Mouse (Mus musculus) forebrain, embryonic 14.5 days (tissue): Measurements from ENCODE around the gene Rgs12. TPM values are rescaled to one million over a fixed set of nuclear protein-coding genes. Genes with fewer than 3 reads are reported as not detected.

Experiments
- ATAC-seq: fragments of 200-750 bp; cut with Nextera tagmentation; 2 replicates; pipeline ENCODE4 v1.8.0; 2017; ENCODE audit warnings: mild to moderate bottlenecking, moderate library complexity
- DNase-seq: peaks from one replicate; pipeline ENCODE4 v3.0.0-alpha.2; 2015; ENCODE audit warnings: low spot score
- H3K27ac ChIP-seq: fragments of 300-500 bp; sonication (generic); 2 replicates; pipeline ENCODE4 v1.5.1; 2014; ENCODE audit warnings: low read depth, mild to moderate bottlenecking, control low read depth, low read length, moderate library complexity
- H3K27me3 ChIP-seq: fragments of 300-500 bp; sonication (generic); replicated peaks from 2 replicates; pipeline ENCODE4 v1.6.1; 2014; ENCODE audit warnings: low read length, control low read depth, mixed read lengths; ENCODE audit not compliant: control insufficient read depth, insufficient read depth
- H3K36me3 ChIP-seq: fragments of 300-500 bp; sonication (generic); 2 replicates; pipeline ENCODE4 v1.6.1; 2014; ENCODE audit warnings: low read length, control low read depth; ENCODE audit not compliant: control insufficient read depth, insufficient read depth
- H3K4me1 ChIP-seq: fragments of 300-500 bp; sonication (generic); 2 replicates; pipeline ENCODE4 v1.6.1; 2014; ENCODE audit warnings: antibody characterized with exemption, low read length, control low read depth; ENCODE audit not compliant: control insufficient read depth, insufficient read depth
- H3K4me2 ChIP-seq: fragments of 300-500 bp; sonication (generic); 2 replicates; pipeline ENCODE4 v1.6.1; 2014; ENCODE audit warnings: mild to moderate bottlenecking, control low read depth, low read length
- H3K4me3 ChIP-seq: fragments of 300-500 bp; sonication (generic); 2 replicates; pipeline ENCODE4 v1.5.1; 2014; ENCODE audit warnings: low read depth, low read length, control low read depth
- H3K9ac ChIP-seq: fragments of 300-500 bp; sonication (generic); 2 replicates; pipeline ENCODE4 v1.6.1; 2014; ENCODE audit warnings: mild to moderate bottlenecking, low read length, control low read depth, moderate library complexity
- H3K9me3 ChIP-seq: fragments of 300-500 bp; sonication (generic); replicated peaks from 2 replicates; pipeline ENCODE4 v1.6.1; 2016; ENCODE audit warnings: low read length, control low read depth, mixed read lengths; ENCODE audit not compliant: control insufficient read depth
- WGBS: fragments of 180-500 bp; shearing (Covaris S2); extraction: QIAGEN DNeasy Blood & Tissue Kit; methylation state at CpG from one replicate; pipeline ENCODE4 v1.1.7; 2014; 5-methylcytosine and 5-hydroxymethylcytosine counted together
- polyA plus RNA-seq: library from polyadenylated mRNA; unstranded; fragments of >200 nt; fragmentation: Nextera tagmentation; extraction: Ambion mirVana; gene quantifications from 2 replicates; pipeline ENCODE4 v1.2.1, GENCODE M21; 2014

Gene Rgs12
- polyA plus RNA-seq, 1 experiment from 2014 or later, result 37.2 TPM

DNA sequence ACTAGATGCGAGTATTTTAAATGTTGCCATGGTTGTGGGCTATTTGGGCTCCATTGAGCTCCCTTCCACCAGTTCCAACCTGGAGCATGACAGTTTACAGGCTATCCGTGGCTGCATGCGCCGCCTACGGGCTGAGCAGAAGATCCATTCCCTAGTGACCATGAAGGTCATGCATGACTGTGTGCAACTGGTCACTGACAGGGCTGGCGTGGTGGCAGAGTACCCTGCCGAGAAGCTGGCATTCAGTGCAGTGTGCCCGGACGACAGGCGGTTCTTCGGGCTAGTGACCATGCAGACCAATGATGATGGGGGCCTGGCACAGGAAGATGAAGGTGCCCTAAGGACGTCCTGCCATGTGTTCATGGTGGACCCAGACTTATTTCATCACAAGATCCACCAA is 16.3 kb downstream of the Rgs12 start:
- WGBS, result 93% methylated on average over 12 of the region's 12 CpGs
- Histone ChIP-seq H3K36me3 (peaks cover 50% of the 10 kb centered on the region), H3K9ac (no peak overlapping the region), H3K4me1 (no peaks in the 10 kb centered on the region), H3K9me3 (no peaks in the 10 kb centered on the region), H3K4me3 (no peak overlapping the region), H3K27me3 (no peaks in the 10 kb centered on the region), H3K27ac (no peak overlapping the region), H3K4me2 (no peak overlapping the region)
- DNase-seq (no peak), ATAC-seq (no peak)

DNA sequence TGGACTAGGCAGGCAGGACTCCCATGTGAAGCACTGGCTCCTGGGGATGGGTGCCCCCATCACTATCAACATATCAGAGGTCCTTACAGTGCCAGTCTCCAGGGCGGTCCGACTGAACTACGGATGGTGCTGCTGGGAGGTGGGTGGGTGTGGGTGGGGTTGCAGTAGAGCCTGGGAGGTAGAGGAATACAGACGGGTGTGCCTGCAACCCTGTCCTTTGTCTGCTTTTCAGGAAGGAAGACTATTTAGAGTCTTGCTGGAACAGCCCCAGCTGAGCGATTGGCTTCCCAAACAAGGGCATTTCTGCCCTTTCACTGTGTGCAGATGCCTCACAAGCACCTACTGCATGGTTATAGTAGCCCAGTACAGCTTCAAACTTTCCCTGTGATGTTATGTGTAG is 19.1 kb downstream of the Rgs12 start:
- H3K27me3 ChIP-seq, result no peaks in the 10 kb centered on the region
- no peak overlapping the region for H3K27ac ChIP-seq
- no peak for ATAC-seq
- H3K4me3 ChIP-seq, result no peak overlapping the region
- no peak overlapping the region for H3K4me2 ChIP-seq
- H3K36me3 ChIP-seq, result peaks cover 73% of the 10 kb centered on the region
- 80% methylated on average over 5 of the region's 5 CpGs for WGBS
- no peak for DNase-seq
- no peak overlapping the region for H3K9ac ChIP-seq
- H3K4me1 ChIP-seq, result no peaks in the 10 kb centered on the region
- no peaks in the 10 kb centered on the region for H3K9me3 ChIP-seq

DNA sequence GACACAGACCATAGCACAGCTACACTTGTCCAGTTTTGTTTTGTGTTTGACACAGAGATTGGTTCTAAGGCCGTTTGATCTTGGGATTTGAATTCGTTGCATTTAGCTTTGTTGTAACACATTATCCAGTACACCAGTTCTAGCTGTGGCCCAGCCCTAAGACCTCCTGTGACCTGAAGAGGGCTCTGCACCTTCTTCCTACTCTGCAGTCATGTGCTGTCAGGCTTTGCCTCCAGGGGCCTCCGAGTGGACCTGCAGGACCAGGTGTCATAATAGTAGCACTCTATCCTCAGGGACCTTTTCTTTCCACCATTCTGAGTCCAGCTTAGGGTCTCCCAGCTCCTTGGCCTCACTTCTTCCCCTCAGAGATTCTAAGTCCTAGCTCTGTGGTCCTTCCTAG is 23.2 kb downstream of the Rgs12 start:
- no peaks in the 10 kb centered on the region for H3K9me3 ChIP-seq
- WGBS, result 88% methylated on average over 3 of the region's 3 CpGs

DNA sequence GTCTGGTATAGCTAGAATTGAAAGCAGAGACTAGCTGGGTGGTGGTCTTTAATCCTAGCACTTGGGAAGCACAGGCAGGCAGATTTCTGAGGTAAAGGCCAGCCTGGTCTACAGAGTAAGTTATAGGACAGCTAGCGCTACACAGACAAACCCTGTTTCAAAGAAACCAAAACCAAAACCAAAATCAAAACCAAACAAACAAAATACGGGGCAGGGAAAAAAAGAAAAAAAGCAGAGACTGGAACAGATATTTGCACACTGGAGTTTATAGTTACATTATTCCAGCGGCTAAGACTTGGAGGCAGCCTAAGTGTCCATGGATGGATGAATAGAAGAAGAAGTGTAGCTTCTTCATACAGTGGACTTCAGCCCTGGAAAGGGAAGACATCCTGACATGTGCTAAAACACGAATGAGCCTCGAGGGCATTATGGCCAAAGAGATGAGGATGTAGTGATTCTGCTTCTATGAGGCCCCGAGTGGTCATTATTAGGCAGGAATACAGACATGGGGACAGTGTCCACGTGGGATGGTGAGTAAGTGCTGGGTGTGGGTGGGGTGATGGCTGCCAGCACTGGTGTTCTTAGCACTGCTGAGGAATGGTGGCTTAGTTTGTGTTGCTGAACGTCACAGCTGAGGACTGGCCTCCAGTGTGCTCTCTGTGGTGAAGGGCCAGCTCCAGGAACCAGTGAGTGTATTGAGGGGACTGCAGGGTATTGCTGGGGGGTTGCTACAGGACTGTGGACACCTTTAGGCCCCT is 24.5 kb downstream of the Rgs12 start:
- no peaks in the 10 kb centered on the region for H3K27me3 ChIP-seq
- ATAC-seq, result no peak
- no peaks in the 10 kb centered on the region for H3K9me3 ChIP-seq
- no peak overlapping the region for H3K9ac ChIP-seq
- H3K36me3 ChIP-seq, result peaks cover 71% of the 10 kb centered on the region
- H3K4me3 ChIP-seq, result no peak overlapping the region
- no peaks in the 10 kb centered on the region for H3K4me1 ChIP-seq
- no peak for DNase-seq
- H3K4me2 ChIP-seq, result no peak overlapping the region
- 85% methylated on average over 8 of the region's 8 CpGs for WGBS
- no peak overlapping the region for H3K27ac ChIP-seq

More for the DNA sequence above, 23.2 kb downstream of the Rgs12 start:
- Histone ChIP-seq H3K9ac (no peak overlapping the region), H3K4me3 (no peak overlapping the region), H3K36me3 (peaks cover 74% of the 10 kb centered on the region), H3K27ac (no peak overlapping the region), H3K27me3 (no peaks in the 10 kb centered on the region), H3K4me2 (no peak overlapping the region), H3K4me1 (no peaks in the 10 kb centered on the region)
- no peak for DNase-seq
- no peak for ATAC-seq

DNA sequence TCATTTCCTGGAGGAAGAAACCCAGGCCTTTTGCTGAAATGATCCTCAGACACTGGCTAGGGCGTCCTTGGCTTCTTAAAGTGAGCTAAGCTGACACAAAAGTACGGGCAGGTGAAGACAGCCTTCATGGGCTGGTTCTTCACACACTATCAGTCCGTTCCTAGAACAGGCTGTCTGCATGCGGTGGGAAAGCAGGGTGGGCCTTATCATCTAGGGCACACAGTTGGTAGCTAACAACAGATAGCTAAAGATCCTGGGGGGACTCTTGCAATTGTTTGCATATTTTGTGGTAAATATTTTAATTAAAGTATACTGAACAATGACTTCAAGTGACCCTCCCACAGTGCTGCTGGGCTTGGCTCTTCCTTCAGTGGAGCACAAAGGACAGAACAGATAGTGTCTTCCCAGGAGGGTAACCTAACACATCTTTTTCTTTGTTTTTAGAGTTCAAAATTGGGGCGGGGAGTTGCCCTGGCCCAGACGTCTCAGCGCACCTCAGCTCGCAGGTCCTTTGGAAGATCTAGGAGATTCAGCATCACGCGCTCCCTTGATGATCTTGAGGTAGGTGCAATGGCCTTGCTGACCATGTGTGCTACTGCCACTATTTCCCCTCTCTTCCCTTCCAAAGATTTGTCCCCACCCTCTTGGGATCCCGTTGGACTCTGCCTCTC is 25.7 kb downstream of the Rgs12 start:
- no peaks in the 10 kb centered on the region for H3K4me1 ChIP-seq
- no peaks in the 10 kb centered on the region for H3K27me3 ChIP-seq
- ATAC-seq, result no peak
- no peak overlapping the region for H3K4me3 ChIP-seq
- H3K4me2 ChIP-seq, result no peak overlapping the region
- H3K36me3 ChIP-seq, result peaks cover 69% of the 10 kb centered on the region
- 91% methylated on average over 11 of the region's 11 CpGs for WGBS
- DNase-seq, result no peak
- no peaks in the 10 kb centered on the region for H3K9me3 ChIP-seq
- H3K9ac ChIP-seq, result no peak overlapping the region
- H3K27ac ChIP-seq, result no peak overlapping the region

DNA sequence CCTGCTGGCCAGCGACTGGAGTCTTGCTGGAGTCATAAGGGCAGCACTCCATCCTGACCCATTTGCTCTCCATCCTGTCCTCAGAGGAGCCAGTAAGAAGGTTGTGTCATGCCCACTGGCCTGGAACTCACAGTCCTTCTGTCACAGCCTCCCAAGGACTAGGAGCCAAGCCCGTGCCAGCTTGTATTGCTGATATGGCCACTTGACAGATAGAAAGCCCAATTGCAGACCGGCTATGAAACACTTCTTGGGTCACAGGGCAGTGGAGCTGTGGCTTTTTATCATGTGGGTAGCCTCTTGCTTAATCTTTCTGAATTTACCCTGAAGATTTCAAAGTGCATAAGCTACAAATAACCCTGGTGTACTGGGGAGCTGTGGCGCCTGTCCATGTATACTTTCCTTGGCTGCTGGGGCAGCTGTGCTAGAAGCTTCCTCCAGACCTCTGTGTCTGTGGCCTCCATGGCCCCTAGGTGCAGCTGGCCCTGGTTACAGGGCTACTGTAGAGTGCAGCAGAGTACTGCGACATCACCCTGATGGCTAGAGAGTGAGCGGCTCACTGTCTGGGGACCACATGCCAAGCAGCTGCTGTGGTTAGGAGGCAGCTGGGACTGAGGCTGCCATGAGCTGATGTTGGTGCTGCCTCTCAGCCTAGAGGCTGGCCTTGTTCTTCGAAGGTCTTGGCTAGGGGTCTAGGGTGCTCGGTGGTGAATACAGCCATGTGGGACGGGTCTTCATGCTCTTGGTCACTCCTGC is 27.5 kb downstream of the Rgs12 start:
- Histone ChIP-seq H3K36me3 (peaks cover 63% of the 10 kb centered on the region), H3K4me1 (no peaks in the 10 kb centered on the region), H3K9me3 (no peaks in the 10 kb centered on the region), H3K4me3 (no peak overlapping the region), H3K27ac (no peak overlapping the region), H3K4me2 (no peak overlapping the region), H3K27me3 (no peaks in the 10 kb centered on the region), H3K9ac (no peak overlapping the region)
- DNase-seq (no peak), ATAC-seq (no peak)
- WGBS, result 95% methylated on average over 9 of the region's 9 CpGs

DNA sequence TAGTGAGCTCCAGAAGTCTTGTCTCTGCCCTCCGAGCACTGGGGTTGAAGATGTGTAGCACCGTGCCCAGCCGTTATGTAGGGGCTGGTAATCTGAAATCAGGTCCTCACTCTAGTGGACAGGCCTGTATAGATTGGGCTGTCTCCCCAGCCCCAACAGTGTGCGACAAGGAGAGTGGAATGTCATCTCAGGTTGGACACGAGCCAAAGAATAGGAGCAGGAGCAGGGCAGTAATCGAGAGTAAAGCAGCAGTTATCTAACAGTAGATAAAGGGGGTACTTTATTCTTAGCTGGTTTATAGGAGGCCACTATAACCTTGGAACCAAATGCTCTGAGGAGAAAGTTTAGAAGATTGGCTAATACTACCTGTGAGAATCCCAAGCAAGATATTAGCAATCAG is 30.9 kb downstream of the Rgs12 start:
- no peak overlapping the region for H3K27ac ChIP-seq
- no peaks in the 10 kb centered on the region for H3K4me1 ChIP-seq
- no peak for ATAC-seq
- no peaks in the 10 kb centered on the region for H3K9me3 ChIP-seq
- H3K27me3 ChIP-seq, result no peaks in the 10 kb centered on the region
- H3K4me3 ChIP-seq, result no peak overlapping the region
- H3K4me2 ChIP-seq, result no peak overlapping the region
- 72% methylated on average over 6 of the region's 6 CpGs for WGBS
- H3K9ac ChIP-seq, result no peak overlapping the region
- no peak for DNase-seq
- H3K36me3 ChIP-seq, result peaks cover 62% of the 10 kb centered on the region

DNA sequence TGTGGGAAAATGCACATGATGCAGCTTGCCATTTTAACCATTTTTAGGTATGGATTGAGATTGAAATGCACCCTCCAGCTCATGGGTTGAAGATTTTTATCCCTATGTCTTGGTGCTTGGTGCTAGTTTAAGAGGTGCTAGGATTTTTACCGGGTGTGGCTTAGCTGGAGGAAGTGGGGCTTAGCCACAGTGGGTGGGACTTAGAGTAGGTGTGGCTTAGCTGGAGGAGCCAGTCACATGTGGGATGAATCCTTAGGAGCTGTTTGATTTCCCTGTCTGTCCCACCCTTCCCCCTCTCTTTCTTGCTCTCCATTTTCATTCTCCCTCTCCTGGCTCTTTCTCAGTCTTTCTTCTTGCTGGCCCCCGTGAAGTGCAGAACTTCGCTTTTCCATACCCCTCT is 32.5 kb downstream of the Rgs12 start:
- Histone ChIP-seq H3K9ac (no peak overlapping the region), H3K9me3 (no peaks in the 10 kb centered on the region), H3K27ac (no peak overlapping the region), H3K4me3 (no peak overlapping the region), H3K4me1 (no peaks in the 10 kb centered on the region), H3K27me3 (no peaks in the 10 kb centered on the region), H3K4me2 (no peak overlapping the region), H3K36me3 (peaks cover 50% of the 10 kb centered on the region)
- no peak for ATAC-seq
- no peak for DNase-seq
- 44% methylated on average over 3 of the region's 3 CpGs for WGBS

DNA sequence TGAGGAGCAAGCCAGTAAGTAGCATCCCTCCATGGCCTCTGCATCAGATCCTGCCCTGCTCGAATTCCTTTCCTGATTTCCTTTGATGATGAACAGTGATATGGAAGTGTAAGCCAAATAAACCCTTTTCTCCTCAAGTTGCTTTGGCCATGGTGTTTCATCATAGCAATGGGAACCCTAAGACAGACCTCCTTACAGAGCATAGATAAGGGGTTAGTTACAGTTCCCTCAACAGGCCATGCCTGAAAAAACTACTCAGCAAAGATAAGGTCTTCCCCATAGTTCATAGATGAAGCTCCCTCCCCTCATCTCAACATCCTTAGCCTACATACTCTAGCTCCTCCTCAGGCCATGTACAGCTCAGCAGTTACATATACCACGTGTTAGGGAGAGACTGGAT is 35.7 kb downstream of the Rgs12 start:
- DNase-seq (no peak), ATAC-seq (no peak)
- Histone ChIP-seq H3K27me3 (no peaks in the 10 kb centered on the region), H3K4me3 (no peak overlapping the region), H3K4me1 (peaks cover 4% of the 10 kb centered on the region), H3K4me2 (no peak overlapping the region), H3K36me3 (peaks cover 50% of the 10 kb centered on the region), H3K9me3 (no peaks in the 10 kb centered on the region), H3K9ac (no peak overlapping the region), H3K27ac (no peak overlapping the region)
- 69% methylated on average over 2 of the region's 2 CpGs for WGBS
